Mouse (Mus musculus) heart, adult 2 months (tissue): ENCODE measurements at regions not wholly inside any gene's neighbourhood (a gene's known extent, or its start where the extent isn't known, plus 50 kb on each side); places are given as distances from the start of the nearest gene placed in this dataset.

Experiments used
- CTCF ChIP-seq: fragments of 200-600 bp; IDR thresholded peaks from 2 replicates; pipeline ENCODE4 v1.8.1; 2022; ENCODE audit warnings: antibody characterized with exemption, mild to moderate bottlenecking, moderate library complexity
- EP300 ChIP-seq: fragments of 200-500 bp; IDR thresholded peaks from 2 replicates; pipeline ENCODE4 v1.6.1; 2011; ENCODE audit warnings: low read depth, low read length, control low read depth; ENCODE audit not compliant: insufficient read depth

DNA sequence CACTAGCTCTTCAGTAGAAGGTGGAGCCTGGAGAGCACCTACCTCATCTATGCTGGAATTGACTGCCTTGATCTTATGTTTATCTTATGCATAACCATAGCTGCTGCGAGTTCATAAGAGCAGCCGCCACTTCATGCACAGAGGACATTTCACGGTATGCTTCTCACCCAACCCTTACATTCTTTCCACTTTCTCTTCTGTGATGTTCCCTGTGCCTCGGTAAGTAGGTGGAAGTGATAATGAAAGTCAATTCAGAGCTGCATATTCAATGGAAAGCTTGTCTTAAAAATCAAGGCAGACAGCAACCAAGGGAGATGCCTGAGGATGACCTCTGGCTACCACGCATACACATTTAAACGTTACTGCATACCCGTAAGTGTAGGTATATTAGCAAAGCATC lies 548.9 kb upstream of the Castor2 start:
- TF ChIP-seq EP300 (no peak), CTCF (no peak)
